Mouse (Mus musculus) c-Kit-positive CD71-negative TER-119-negative erythroid progenitor cells, embryonic 14.5 days (primary cell): ENCODE data around the gene Acsl4.

Experiments used
- DNase-seq: peaks from one replicate; pipeline ENCODE4 v3.0.0-alpha.2; 2013; ENCODE audit warnings: low read depth

Gene Acsl4

GRCm38 (mm10) chrX:142390247-142390908, at the start of gene Acsl4:
TSS of gene Acsl4 (minus strand) at chrX:142390535.
- peak; percentile 60 for DNase-seq

GRCm38 (mm10) chrX:142437971-142438504, 47.7 kb upstream of the Acsl4 start:
- DNase-seq, result no peak

GRCm38 (mm10) chrX:142432846-142433245, 42.5 kb upstream of the Acsl4 start:
- no peak for DNase-seq

GRCm38 (mm10) chrX:142427111-142427510, 36.8 kb upstream of the Acsl4 start:
- DNase-seq, result no peak

- no peak for DNase-seq
Measured at GRCm38 (mm10) chrX:142426628-142427027, 36.3 kb upstream of the Acsl4 start.

- no peak for DNase-seq
Measured at GRCm38 (mm10) chrX:142413884-142414283, 23.5 kb upstream of the Acsl4 start.

- no peak for DNase-seq
Measured at GRCm38 (mm10) chrX:142410060-142410459, 19.7 kb upstream of the Acsl4 start.

GRCm38 (mm10) chrX:142409338-142409737, 19.0 kb upstream of the Acsl4 start:
- DNase-seq, result no peak

- DNase-seq, result no peak
Measured at GRCm38 (mm10) chrX:142403114-142403513, 12.8 kb upstream of the Acsl4 start.

GRCm38 (mm10) chrX:142398621-142399020, 8.3 kb upstream of the Acsl4 start:
- no peak for DNase-seq

- DNase-seq, result no peak
Measured at GRCm38 (mm10) chrX:142390909-142391265, 552 bp upstream of the Acsl4 start.

GRCm38 (mm10) chrX:142389581-142390159, 665 bp downstream of the Acsl4 start:
- no peak for DNase-seq

GRCm38 (mm10) chrX:142388141-142388540, 2.2 kb downstream of the Acsl4 start:
- no peak for DNase-seq

- no peak for DNase-seq
Measured at GRCm38 (mm10) chrX:142387634-142388033, 2.7 kb downstream of the Acsl4 start.

- DNase-seq, result no peak
Measured at GRCm38 (mm10) chrX:142384918-142385317, 5.4 kb downstream of the Acsl4 start.

- DNase-seq, result no peak
Measured at GRCm38 (mm10) chrX:142379894-142380293, 10.4 kb downstream of the Acsl4 start.

- DNase-seq, result no peak
Measured at GRCm38 (mm10) chrX:142378048-142378447, 12.3 kb downstream of the Acsl4 start.

- no peak for DNase-seq
Measured at GRCm38 (mm10) chrX:142377358-142377757, 13.0 kb downstream of the Acsl4 start.

GRCm38 (mm10) chrX:142376747-142377146, 13.6 kb downstream of the Acsl4 start:
- DNase-seq, result no peak

GRCm38 (mm10) chrX:142375519-142375918, 14.8 kb downstream of the Acsl4 start:
- no peak for DNase-seq

GRCm38 (mm10) chrX:142372393-142372792, 17.9 kb downstream of the Acsl4 start:
- no peak for DNase-seq

- no peak for DNase-seq
Measured at GRCm38 (mm10) chrX:142369935-142370334, 20.4 kb downstream of the Acsl4 start.

GRCm38 (mm10) chrX:142363882-142364281, 26.5 kb downstream of the Acsl4 start:
- DNase-seq, result no peak

- DNase-seq, result no peak
Measured at GRCm38 (mm10) chrX:142359031-142359430, 31.3 kb downstream of the Acsl4 start.
